Mouse (Mus musculus) midbrain, embryonic 10.5 days (tissue): Measurements from ENCODE around the gene Gprin3. TPM values are rescaled to one million over a fixed set of nuclear protein-coding genes. Genes with fewer than 3 reads are reported as not detected.
"Not testable (repeated sequence)": the region's sequence is repeated elsewhere in the genome, so short reads cannot be mapped to it uniquely, and the experiment has no call there.

Source experiments
- DNase-seq: peaks from one replicate; pipeline ENCODE4 v3.0.0-alpha.2; 2017; ENCODE audit warnings: low spot score
- H3K27ac ChIP-seq: fragments of 300-500 bp; sonication (generic); replicated peaks from 2 replicates; pipeline ENCODE4 v1.5.1; 2016; ENCODE audit warnings: mild to moderate bottlenecking
- H3K27me3 ChIP-seq: fragments of 300-500 bp; sonication (generic); 2 replicates; pipeline ENCODE4 v1.6.1; 2016; ENCODE audit warnings: low read depth, mild to moderate bottlenecking; ENCODE audit not compliant: poor library complexity, severe bottlenecking
- H3K36me3 ChIP-seq: fragments of 300-500 bp; sonication (generic); 2 replicates; pipeline ENCODE4 v1.6.1; 2016; ENCODE audit warnings: mild to moderate bottlenecking, moderate library complexity
- H3K4me1 ChIP-seq: fragments of 300-500 bp; sonication (generic); 2 replicates; pipeline ENCODE4 v1.6.1; 2016
- H3K4me3 ChIP-seq: fragments of 300-500 bp; sonication (generic); 2 replicates; pipeline ENCODE4 v1.5.1; 2016; ENCODE audit warnings: mild to moderate bottlenecking, moderate library complexity
- H3K9me3 ChIP-seq: fragments of 300-500 bp; sonication (generic); replicated peaks from 2 replicates; pipeline ENCODE4 v1.6.1; 2016; ENCODE audit warnings: mild to moderate bottlenecking
- WGBS: fragments of 180-500 bp; shearing (Covaris S2); methylation state at CpG from one replicate; pipeline ENCODE4 v1.1.7; 2016; 5-methylcytosine and 5-hydroxymethylcytosine counted together
- polyA plus RNA-seq: library from polyadenylated mRNA; unstranded; fragments of >200 nt; fragmentation: Nextera tagmentation; extraction: Ambion mirVana; gene quantifications from 2 replicates; pipeline ENCODE4 v1.2.1, GENCODE M21; 2016

The Gprin3 gene
- polyA plus RNA-seq, 1 experiment from 2014 or later: 0.15 TPM

GRCm38 (mm10) chr6:59313162-59313561 is 112.9 kb downstream of the Gprin3 start:
- Histone ChIP-seq H3K9me3 (no peaks in the 10 kb centered on the region), H3K4me3 (no peak overlapping the region), H3K4me1 (no peaks in the 10 kb centered on the region), H3K36me3 (no peaks in the 10 kb centered on the region), H3K27me3 (no peaks in the 10 kb centered on the region), H3K27ac (no peak overlapping the region)
- WGBS: 76% methylated on average over 2 of the region's 2 CpGs
- no peak for DNase-seq

GRCm38 (mm10) chr6:59311241-59311640 is 114.9 kb downstream of the Gprin3 start:
- no peak overlapping the region for H3K4me3 ChIP-seq
- no peaks in the 10 kb centered on the region for H3K36me3 ChIP-seq
- H3K27ac ChIP-seq: no peak overlapping the region
- H3K27me3 ChIP-seq: no peaks in the 10 kb centered on the region
- no peaks in the 10 kb centered on the region for H3K9me3 ChIP-seq
- DNase-seq: no peak
- H3K4me1 ChIP-seq: no peaks in the 10 kb centered on the region
- WGBS: 97% methylated on average over 2 of the region's 2 CpGs

- WGBS: 83% methylated on average over 2 of the region's 2 CpGs
- not testable (repeated sequence) for H3K4me1 ChIP-seq, H3K36me3 ChIP-seq, H3K4me3 ChIP-seq, H3K27ac ChIP-seq, DNase-seq, H3K27me3 ChIP-seq, H3K9me3 ChIP-seq
Measured at GRCm38 (mm10) chr6:59304235-59304942, 121.7 kb downstream of the Gprin3 start.

GRCm38 (mm10) chr6:59303031-59303430 is 123.1 kb downstream of the Gprin3 start:
- H3K9me3 ChIP-seq: no peaks in the 10 kb centered on the region
- H3K36me3 ChIP-seq: no peaks in the 10 kb centered on the region
- no peaks in the 10 kb centered on the region for H3K27me3 ChIP-seq
- no peaks in the 10 kb centered on the region for H3K4me1 ChIP-seq
- DNase-seq: no peak
- WGBS: 96% methylated on average over 1 of the region's 1 CpGs
- H3K4me3 ChIP-seq: no peak overlapping the region
- no peak overlapping the region for H3K27ac ChIP-seq

Other genes with a start within 250 kb of the Gprin3 start
- 9.3 and 11.0 TPM in 2 replicates for gene Tigd2, start 217.4 kb downstream of the Gprin3 start, polyA plus RNA-seq